Mouse (Mus musculus): ENCODE measurements around the gene Gm5431.

DNA sequence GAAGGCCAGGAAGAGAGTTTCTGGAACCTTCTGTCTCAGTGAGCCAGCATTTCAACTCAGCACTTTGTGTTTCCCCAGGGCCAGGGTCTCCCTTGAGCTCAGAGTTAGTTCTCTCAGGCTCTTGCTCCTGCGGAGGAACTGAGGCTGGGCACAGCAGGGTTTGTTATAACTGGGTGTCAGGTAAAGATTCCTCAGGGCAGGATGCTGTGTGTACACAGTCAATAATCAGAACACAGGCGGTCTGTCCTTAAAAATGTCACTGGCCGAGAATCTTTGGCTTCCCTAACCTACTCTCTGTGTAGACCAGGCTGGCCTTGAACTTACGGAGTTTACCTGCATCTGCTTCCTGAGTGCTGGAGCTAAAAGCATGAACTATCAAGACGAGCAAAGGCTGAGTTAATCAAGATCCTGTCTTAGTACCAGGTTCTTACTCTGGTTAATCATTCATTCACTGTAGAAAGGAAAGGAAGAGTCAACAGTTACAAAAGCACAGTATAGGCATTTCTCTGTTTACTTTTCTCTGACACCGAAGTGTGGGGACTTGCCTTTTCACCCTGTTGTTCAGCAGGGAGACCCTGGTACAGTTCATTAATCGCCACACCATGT is 29.2 kb downstream of the Gm5431 start:
- TF ChIP-seq POLR2A (IDR thresholded peaks at IDR 0.05; ENCODE audit: insufficient read depth, low read depth, low read length) (no peak), CTCF (IDR thresholded peaks at IDR 0.05) (no peak)

All from heart, adult 2 months (tissue).